Mouse (Mus musculus): ENCODE measurements at regions not wholly inside any gene's neighbourhood (a gene's known extent, or its start where the extent isn't known, plus 50 kb on each side); places are given as distances from the start of the nearest gene placed in this dataset.
"Not testable (repeated sequence)": the region's sequence is repeated elsewhere in the genome, so short reads cannot be mapped to it uniquely, and the experiment has no call there.

DNA sequence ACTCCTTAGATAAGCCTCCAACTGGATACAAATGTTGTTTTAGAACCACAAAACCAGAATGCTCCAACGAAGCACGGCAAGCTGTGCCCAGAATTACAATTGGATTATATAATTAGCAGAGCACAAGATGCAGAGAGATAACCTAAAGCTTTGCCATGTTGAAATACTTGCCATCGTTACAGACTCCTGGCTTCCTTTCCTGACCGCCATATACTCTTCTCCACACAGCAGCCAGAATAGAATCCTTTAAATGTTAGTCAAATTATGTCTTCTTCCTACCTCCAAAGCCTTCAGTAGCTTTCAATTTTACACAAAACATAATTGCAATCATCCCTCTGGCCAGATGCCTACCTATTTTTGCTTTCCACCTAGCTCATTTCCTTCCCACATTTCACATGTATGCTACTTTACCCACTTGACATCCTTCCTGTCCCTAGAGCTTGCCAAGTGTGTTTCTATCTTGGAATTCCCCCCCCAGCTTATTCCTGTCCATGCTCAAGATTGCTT lies 52.8 kb upstream of the G2e3 start:
- no peak for DNase-seq

DNA sequence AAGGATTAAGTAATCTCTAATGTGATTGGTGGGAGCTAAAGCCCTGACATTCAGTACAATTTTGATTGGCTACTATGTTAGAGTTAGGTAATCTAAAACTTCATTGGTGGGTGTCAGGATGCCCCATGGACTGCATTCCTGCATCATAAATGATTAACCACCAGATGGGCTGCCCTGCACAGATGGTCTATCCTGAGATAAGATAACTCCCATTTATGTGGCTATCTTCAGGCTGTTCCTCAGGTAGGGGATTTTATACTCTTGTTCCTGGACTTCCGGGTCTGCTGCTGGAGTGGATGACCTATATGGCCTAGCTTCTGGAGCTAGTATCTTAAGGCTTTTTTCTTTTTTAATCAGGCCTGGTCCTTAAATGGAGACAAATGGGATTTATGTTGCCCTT lies 69.5 kb upstream of the G2e3 start:
- DNase-seq: no peak

DNA sequence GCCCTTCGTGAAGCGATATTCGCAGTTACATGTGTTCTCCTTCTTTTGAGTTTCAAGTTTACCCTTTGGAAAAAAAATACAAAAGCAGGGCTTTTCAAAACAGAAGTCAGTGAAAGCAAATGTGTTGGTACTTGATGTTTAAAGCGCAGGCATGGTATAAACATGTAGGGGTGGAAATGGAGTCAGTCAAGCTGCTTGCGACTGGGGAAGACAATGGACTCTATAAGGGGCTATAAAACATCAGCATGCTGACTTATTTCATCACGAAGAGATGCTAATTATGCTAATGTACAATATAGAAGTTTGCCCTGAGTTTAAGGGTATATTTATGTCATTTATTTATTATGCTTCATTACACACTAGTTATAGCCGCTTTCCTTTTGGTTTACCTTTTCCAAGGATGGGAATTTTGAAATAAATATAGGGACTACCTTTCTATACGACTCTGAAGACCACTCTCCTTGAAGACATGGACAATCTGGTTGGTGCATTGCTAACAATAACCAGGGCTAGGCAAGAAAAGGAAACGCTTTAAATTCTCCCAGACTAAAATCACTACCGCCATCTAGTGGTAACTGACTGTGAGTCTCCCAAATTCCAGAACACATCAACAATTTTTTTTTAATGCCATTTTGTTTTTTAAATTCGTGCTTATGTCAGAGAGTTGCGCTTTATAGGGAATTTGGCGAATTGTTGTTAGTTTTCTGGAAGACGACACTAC lies 71.9 kb upstream of the G2e3 start:
- DNase-seq: no peak

DNA sequence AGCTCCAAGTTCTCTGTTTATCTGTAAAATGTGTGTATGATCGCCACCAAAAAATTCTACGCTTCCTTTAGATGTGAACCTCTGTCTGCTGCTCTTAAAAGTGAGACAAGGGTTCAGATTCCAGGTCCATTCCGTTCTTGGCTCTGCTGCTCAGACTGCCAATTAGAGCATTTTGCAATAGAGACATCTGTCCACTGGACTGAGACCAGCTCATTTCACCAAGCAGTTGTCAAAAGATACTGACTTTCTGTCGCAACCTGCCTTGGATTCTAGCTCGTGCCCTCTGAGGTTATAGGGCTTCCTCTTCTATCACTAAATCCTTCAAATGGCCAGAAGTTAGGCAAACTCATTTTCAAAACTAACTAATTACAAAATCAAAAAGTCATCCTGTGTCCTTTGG lies 74.4 kb upstream of the G2e3 start:
- no peak for DNase-seq

DNA sequence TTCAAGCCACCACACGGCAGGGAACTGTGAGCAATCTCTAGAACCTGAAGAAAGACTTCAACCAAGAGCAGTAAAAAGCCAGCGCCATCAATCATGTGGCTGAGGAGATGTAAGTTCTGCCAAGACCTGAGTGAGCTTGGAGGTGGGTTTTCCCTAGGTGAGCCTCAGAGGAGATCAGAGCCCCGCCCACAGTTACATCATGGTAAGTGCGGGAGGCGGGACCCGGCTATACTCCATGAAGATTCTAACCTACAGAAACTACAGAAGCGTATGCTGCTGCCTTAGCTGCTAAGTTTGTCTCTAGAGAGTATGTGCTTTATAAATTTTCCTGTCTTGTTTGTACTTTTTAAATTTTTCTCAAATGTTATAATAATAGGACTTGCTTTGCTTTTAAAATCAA lies 105.0 kb upstream of the G2e3 start:
- DNase-seq: no peak

DNA sequence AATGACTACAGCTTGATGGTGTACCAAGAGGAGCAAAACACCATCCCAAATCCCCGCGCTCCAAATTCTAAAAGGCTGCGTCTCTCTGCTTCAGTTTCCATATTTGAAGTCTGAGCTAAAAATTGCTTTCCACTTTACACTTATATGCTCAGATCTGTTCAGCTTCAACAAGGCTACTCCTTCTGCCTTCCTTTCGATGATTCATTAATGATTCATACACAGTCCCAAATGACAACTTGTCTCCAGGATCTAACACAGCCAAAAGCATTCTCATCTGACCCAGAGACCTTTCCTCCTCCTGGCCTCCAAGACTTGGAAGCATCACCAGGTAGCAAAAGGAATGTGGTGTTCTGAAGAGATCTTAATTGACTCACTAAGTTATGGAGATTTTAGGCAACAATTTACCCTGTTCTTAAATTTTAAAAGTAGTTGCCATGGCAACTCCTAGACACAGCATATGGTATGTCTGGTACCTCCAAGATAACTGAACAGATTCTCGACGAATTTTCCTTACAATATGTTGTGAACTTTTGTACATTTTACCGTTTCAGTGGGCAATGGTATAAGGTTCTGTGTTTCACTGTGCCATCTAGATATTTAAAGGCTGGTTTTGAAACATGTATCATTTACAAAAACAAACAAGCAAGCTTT lies 106.6 kb upstream of the G2e3 start:
- DNase-seq: no peak

DNA sequence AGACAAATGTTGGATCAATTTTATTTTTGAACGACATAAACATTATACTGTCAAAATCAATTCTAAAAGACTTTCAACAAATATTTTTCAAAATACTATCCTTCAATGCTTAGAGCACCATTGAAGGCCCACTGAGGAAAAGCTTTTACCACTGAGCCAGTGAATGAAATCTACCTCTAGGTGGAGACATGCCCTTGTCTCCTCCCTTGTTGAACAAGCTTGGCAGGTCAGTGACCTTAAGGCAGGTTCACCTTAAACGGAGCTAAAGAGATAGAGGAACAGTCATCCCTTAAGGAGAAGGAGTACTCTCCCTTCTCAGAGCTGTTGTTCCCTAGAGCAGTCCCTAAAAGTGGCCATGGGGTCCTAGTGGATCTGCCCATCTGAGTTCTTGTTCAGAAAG lies 136.2 kb upstream of the G2e3 start:
- DNase-seq: no peak

DNA sequence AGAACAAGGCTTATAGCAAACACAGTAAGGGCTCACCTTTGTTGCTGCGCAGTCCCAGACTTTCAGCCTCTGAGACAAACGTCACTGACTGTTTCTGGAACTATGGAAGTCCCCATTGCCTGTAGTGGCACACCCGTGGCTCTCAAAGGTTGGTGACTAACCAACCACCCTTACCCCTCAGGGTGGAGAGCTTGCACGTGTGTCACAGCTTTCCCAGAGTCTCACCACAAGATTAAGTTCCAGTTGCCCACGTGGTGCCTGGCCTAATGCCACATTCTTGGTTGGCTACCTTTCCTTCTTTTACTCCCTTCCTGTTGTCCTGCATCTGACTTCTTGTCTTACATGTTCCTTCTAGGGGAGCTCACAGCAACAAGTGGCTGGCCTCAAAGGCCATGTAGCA lies 151.6 kb upstream of the G2e3 start:
- DNase-seq: no peak

DNA sequence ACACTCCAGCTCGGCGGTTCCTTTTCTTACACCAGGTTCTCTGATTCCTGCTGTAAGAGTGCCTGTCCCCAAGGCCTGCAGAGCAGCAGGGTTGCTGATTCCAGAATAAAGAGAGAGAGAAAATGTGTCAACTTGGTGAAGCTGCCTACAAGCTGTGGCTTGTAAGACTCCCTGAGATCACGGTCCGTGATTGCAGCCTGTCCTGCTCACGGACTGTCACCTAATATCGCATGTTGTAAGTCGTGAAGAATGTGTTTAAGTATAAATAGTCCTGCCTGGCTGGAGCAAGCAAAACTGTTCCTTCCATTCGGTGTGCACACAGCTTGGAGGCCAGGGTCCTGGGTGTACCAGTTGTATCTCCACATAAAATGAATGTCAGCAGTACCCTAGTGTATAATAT lies 152.7 kb upstream of the G2e3 start:
- DNase-seq: no peak

DNA sequence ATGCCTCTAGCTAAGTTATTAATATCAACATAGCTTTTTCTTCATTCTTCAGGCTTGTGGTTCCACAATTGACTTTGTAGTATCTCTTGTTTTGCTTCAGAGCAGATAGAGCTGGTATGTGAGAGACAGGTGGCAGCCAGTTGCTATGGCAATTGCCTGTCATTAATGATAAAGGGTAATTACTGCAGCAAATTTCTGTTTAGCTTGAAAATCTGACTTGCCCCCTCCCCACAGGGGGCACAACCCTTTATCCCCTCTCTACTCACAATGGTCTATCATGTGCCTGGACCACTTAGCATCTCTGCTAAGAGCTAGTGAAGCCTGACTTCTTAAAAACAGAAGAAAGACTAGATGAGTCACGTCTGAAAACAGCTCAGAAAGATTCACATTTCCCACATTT lies 157.1 kb upstream of the G2e3 start:
- no peak for DNase-seq

DNA sequence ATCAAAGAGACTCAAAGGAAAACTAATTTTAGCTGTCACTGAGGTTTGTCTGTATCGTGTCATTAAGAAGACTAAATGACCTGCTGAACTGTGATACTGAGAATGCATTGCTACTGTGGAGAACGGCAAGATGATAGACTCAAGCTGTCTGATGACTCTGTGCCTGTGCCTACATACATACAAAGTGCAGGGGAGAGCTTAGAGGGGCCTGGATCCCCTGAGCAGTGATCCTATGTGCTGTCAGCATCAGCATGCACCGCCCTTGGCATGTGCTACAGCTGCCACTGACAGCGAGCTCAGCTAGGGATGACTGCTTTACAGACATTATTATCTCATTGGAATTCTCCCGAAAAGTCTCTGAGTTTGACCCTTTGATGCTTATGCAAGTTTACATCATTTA lies 157.7 kb upstream of the G2e3 start:
- DNase-seq: no peak

DNA sequence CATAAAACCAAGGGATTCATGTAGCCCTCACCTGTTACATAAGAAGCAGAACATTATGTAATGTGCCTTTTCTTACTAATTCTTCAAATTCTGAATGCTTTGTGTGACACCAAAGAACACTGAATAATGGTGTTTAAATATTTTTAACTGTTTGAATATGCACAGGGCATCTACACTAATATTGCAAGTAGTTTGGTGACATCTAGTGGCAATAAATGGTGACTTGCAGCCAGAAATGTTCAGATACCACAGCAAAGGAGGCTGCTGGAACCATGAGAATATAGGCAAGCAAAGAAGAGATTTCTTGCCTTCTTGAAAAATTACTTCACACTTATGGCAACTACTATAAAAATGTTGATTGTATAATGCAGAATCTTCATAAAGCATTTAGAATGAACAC lies 159.6 kb upstream of the G2e3 start:
- DNase-seq: no peak

DNA sequence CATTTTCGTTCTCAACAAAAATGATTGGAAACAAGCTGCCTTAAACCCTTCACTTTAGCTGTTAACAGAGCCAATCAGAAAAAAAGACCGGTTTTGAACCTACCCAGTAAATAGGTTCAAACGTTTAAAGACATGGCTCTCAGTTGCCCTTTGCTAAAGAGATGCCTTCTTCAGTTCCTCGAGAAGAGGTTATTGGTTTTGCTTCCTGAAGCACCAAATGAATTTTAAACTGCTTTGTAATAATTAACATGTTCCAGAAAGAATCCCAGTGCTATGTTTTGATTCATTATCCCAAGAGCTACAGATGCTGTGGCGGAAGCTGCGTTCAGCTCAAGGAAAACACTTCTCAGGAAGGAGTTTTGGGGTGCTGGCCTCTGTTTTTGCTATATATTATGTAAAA lies 160.1 kb upstream of the G2e3 start:
- no peak for DNase-seq

DNA sequence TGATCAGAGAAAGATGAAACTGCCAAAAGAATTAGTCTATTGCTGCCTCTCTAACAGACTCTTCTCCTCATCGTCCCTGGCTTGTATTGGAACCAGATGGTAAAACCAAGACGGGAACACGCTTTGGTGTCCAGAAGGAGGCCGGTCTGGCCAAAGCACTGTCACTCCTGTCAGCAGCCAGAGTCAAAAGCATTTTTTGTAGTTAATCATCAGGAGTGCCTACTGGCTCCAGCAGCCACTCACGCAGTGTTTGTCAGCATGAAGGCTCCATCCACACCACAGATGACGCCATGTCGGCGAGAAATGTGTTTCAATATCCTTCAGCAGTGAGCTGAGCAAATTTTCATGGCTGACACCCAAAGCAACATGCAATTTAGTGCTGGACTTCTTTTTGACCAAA lies 162.1 kb upstream of the G2e3 start:
- no peak for DNase-seq

DNA sequence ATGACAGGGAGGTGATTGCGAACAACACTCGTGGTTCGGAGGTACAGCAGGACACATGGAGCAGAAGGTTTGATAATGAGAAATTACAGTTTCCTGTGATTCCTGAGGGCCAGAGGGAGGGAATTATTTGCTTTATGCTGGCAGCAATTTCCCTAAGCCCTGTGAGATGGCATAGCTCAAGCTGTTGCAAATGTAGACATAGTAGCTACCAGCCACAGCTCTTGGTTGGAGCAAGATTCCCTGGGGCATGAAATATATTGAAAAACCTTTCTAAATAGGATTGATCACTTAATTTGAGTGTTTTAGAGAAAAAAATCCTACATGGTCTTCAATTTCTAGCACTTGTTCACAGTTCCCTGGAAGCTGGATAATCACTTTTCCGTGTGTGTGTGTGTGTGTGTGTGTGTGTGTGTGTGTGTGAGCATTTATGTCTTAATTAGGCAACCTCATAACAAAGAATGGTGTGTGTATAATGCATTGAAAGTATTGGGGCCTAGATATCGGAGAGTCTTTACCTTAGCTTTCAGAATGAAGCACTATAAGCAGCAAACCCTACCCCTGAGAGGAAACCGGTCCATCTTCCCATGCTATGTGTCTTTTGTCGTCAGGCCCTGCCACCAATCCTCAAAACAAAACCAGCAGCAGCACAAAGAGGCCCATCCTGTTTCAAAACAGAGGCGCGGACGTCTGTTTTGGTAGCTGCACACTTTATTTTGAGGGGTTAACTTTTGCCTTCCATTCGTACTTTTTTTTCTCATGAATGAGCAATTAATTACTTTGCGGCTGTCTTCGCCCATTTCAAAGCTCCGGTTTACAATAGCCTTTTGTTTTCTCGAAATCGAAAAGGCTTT lies 172.7 kb upstream of the G2e3 start:
- no peak for DNase-seq

DNA sequence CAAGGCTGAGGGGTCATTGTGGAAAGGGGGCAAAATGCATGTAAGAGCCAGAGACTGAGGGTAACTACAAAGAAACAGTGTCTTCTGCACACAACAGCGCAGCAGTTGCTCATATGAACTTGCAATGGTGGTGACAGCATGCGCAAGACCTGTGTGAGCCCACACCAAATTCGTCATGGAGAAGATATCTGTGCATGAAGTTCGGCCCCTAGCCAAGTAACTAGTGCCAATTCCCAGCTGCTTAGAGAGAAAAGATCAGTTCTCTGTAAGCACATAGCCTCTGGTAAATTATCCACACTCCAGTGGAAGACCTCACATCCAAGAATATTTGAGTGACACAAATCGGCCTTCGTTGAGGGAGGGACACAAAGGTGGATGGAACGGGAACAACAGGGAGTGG lies 182.7 kb upstream of the G2e3 start:
- no peak for DNase-seq

DNA sequence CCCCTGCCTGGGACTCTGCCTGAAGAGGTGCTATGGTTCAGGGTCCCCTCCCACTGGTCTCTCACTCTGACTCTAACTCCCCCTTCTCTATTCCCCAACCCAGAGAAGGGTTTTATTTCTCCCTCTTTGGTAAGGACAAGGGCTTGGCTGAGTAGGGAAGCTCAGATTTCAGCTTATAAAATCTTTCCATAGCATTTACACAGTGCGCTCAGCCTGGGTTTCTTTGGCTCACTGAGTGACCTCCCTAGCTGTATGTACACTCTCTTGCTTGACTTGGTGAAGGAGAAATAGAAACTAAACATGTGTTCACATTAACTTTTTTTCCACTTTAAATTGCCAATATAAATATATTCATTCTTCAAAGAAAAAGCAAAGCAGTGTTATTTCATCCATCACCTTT lies 186.9 kb upstream of the G2e3 start:
- DNase-seq: no peak

DNA sequence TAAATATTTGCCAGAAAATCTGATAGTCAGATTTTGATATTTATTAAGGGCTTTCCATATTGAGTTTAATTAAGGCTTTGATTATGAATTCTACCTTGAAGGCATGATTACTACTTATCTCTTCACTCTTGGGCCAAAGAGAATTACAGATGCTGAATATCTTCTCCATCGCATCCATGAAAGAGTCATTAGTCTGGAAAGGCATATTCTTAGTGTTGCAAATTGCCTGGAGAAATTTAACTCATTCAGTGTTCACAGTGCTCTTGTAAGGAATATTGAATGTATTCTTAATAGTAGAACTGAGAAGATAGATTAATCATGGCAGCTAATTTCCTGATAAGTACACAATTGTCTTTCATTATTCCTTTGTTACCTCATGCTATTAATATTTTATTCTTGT lies 187.7 kb upstream of the G2e3 start:
- no peak for DNase-seq

DNA sequence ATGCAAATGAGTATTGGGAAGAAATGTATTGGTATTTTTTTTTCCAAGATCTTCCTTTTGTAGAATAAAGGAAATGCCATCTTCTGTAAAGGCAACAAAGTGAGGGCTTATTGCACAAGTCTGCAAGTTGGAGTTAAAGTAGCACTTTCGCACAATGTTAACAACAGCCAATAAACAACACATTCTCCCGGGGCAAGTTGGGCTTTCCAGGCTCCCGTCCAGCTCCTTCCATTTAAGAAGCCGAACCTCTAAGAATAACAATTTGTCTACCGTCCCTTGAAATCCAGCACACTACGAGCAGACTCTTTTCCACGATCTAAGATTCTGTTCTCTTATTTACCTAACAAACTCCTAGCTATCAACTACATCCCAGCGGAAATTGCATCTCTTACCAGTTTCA lies 199.9 kb upstream of the G2e3 start:
- DNase-seq: no peak

DNA sequence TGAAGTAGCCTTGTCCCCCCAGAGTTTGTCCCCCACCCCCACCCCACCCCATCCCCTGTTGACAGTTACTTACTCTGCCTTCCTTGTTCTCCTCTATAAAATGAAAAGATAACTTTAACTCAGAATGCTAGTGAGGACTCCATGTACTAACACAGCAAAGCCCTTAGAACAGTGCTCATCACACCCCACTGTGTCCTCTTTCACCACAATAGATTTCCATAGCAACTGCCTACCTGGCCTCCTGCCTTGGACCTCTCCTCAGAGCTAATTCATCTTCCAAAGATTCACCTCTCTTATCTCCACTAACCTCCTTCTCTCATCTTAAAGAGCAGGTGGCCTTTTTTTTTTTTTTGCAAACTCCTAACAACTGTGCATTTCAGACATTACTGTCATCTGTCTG lies 204.0 kb upstream of the G2e3 start:
- no peak for DNase-seq

DNA sequence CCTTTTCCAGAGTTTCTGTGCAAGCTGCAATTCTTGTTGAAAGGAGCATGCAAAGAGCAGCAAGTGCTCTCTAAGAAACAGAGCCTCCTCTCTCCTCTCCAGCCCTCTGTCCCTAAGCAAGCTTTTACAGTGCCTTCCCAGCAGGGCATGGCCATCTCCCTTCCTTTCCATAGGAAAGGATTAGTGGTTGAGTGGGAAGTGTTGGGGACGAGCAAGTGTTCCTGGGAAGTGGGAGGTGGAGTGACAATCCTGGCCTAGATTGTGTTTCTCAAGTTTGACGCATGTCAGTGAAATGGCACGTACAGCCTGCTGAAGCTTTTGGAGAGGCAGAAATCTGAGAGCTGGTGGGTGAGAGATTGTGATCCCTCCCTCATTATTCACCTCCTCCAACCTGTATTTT lies 204.7 kb upstream of the G2e3 start:
- DNase-seq: no peak

DNA sequence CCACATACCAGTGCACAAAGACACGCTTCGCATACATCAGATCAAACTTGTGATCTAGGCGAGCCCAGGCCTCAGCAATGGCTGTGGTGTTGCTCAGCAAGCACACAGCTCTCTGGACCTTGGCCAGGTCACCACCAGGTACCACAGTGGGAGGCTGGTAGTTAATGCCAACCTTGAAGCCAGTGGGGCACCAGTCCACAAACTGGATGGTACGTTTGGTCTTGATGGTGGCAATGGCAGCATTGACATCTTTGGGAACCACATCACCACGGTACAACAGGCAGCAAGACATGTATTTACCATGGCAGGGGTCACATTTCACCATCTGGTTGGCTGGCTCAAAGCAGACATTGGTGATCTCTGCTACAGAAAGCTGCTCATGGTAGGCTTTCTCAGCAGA lies 214.2 kb upstream of the G2e3 start:
- not testable (repeated sequence) for DNase-seq

DNA sequence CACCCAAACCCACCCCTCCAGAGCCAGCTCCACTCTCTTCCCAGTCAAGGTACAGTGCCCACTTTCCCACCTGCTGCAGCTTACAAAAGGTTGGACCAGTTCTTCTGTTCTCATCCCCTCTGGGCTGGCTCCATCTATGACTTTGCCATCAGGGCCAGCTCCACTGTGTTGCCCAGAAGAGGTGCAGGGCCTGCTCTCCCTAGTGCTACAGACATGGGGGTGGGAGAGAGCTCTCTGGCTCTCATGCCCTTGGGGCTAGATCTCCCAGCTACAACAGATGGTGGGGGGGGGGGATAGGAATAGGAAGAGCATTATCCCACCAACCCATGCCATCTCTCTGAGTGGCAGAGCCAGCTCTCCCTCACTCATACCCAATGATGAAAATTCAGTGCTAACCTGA lies 219.6 kb upstream of the G2e3 start:
- DNase-seq: no peak

DNA sequence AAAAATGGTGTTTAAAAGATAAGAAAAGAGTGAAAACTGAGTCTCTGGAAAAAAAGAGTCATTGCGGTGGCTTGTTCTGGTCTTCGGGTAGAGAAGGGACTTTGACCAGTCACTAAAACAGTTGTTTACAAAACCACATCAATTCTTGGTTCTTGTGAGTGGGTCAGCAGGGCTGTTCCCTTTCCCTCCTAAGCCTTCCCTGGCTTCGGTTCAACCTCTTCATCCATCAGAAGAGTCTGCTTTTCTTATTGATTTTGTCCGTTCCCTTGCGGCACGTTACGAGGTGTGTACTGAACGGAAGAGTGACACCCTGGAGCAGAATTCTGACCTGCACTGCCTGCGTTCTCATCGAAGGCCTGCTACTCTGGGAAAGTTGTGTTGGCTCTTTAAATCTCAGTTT lies 229.1 kb upstream of the G2e3 start:
- no peak for DNase-seq

Data from cerebellum, adult 11 months (tissue).